Mouse (Mus musculus): ENCODE results near the gene Pla2g2e. TPM values are rescaled to one million over a fixed set of nuclear protein-coding genes. Genes with fewer than 3 reads are reported as not detected.
"Not testable (repeated sequence)": the region's sequence is repeated elsewhere in the genome, so short reads cannot be mapped to it uniquely, and the experiment has no call there.

Pla2g2e gene
- polyA plus RNA-seq, 1 experiment from 2014 or later = not detected

DNA sequence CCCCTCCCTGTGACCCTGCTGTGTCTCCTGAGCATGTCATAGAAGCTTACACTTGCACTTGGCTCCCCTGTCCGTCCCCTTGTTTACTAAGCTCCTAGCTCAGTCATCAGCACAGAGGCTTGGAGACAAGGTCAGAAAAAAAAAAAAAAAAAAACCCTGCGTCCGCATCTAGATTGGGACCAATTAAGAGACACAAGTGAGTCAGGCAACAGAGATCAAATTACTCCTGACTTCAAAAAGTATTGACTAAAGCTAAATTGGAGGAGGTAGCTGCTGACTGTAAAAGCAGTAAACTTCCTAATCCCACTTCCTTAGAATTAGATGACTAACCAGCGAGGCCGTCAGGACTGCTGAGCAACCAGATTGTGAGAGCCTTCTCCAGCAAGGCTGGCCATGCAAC lies 12.7 kb upstream of the Pla2g2e start:
- Histone ChIP-seq H3K4me1 (replicated peaks) (peaks cover 16% of the 10 kb centered on the region; the same call in 1 of the 2 replicates), H3K4me3 (no peak overlapping the region), H3K27ac (no peak overlapping the region), H3K27me3 (ENCODE audit: insufficient read depth, poor library complexity, severe bottlenecking) (no peaks in the 10 kb centered on the region; the same call in 1 of the 2 replicates), H3K9me3 (no peaks in the 10 kb centered on the region), H3K36me3 (no peaks in the 10 kb centered on the region)
- DNase-seq (ENCODE audit: low spot score) = no peak
- 67% methylated on average over 5 of the region's 5 CpGs for WGBS

DNA sequence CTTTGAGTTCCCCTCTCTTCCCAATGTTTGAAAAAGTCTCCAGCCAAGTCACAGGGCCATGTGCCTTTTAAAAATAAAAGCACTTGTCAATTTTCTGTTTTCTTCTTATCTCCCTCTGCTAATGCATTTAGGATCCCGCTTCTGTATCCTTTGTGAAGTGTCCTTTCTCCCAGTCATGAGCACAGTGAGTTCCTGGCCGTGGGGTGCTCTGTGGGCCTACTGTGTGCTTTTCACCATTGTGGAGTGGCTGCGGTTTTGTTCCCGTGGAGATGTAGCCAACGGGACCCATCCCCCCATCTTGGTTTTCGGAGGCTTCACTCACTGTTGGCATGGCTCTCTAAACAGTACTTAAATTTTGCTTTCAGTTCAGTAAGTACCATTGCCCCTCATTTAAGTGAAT lies 11.8 kb upstream of the Pla2g2e start:
- WGBS = 71% methylated on average over 6 of the region's 6 CpGs
- no peak overlapping the region for H3K27ac ChIP-seq
- no peaks in the 10 kb centered on the region for H3K9me3 ChIP-seq
- no peak for DNase-seq (ENCODE audit: low spot score)
- no peaks in the 10 kb centered on the region for H3K27me3 ChIP-seq (ENCODE audit: insufficient read depth, poor library complexity, severe bottlenecking)
- no peaks in the 10 kb centered on the region for H3K36me3 ChIP-seq
- H3K4me3 ChIP-seq = no peak overlapping the region
- H3K4me1 ChIP-seq (replicated peaks) = peaks cover 13% of the 10 kb centered on the region; the same call in 1 of the 2 replicates

DNA sequence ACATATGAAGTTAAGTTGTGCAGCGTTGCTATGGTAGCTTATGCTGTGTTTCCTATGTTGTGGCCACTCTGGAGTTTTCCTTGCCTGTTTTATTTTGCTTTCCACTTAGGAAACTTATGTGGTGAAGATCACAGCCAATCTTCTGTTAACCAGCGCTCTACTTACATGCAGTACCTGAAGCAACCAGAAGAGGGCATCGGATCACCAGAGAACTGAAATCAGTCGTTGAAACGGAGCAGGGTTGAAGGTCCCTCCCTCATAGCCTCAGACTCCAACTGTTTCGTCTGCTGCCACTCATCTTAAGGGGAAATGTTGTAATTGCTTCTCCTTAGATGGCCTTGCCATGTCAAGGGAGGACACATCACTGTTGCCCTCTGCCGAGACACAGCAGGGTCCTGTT lies 11.3 kb upstream of the Pla2g2e start:
- Histone ChIP-seq H3K9me3 (no peaks in the 10 kb centered on the region), H3K27ac (no peak overlapping the region), H3K27me3 (ENCODE audit: insufficient read depth, poor library complexity, severe bottlenecking) (no peaks in the 10 kb centered on the region), H3K36me3 (no peaks in the 10 kb centered on the region), H3K4me3 (no peak overlapping the region), H3K4me1 (replicated peaks) (peaks cover 13% of the 10 kb centered on the region; the same call in 1 of the 2 replicates)
- DNase-seq (ENCODE audit: low spot score) = peak; percentile 76
- 14% methylated on average over 7 of the region's 7 CpGs for WGBS

DNA sequence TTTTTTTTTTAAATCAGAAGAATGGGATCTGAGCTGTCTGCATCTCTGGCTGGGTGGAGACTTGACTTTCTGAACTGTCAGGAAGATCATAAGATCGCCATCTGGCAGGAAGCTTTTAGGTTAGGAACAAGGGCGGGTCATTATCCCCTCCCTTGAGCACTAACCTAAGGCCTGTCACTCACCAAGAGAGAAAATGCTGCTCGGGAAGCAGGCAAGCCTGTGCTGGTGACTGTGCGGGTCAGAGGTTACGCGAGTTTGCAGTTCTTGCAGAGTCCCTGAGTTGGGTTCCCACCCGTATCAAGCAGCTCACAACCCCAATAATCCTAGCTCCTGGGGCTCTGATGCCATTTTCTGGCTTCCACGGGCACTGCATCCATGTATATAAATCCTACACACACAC lies 9.1 kb upstream of the Pla2g2e start:
- no peaks in the 10 kb centered on the region for H3K27me3 ChIP-seq (ENCODE audit: insufficient read depth, poor library complexity, severe bottlenecking)
- H3K36me3 ChIP-seq = no peaks in the 10 kb centered on the region
- H3K9me3 ChIP-seq = no peaks in the 10 kb centered on the region
- H3K4me1 ChIP-seq (replicated peaks) = peaks cover 13% of the 10 kb centered on the region; the same call in 1 of the 2 replicates
- WGBS = 44% methylated on average over 8 of the region's 8 CpGs
- DNase-seq (ENCODE audit: low spot score) = peak; percentile 45
- H3K4me3 ChIP-seq = no peak overlapping the region
- no peak overlapping the region for H3K27ac ChIP-seq

DNA sequence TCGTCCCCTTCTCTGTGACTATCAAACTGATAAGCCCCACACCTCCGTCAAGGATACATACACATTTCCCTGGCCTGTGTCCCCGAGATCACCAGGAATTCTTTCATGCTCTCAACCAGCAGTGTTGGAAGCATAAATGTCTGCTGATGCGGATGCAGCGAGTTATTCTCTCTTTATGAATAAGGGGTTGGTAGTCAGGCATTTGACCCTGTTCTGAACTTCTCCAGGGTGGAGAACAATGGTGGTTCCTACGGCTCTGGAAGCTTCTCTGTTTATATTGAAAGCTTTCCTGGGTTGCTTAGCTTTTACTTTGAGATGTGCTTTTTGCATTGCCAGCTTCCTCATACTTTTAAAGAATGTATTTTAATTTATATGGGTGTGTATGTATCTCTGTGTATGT lies 3.9 kb upstream of the Pla2g2e start, which contains the start of gene Gm13030:
Gm13030 (minus strand) TSS at position 101 of the 400 bp plus-strand sequence.
- no peak for DNase-seq (ENCODE audit: low spot score)
- Histone ChIP-seq H3K27ac (no peak within 1 kb of the TSS), H3K27me3 (ENCODE audit: insufficient read depth, poor library complexity, severe bottlenecking) (no peaks in the 10 kb centered on the region), H3K36me3 (no peaks in the 10 kb centered on the region), H3K4me1 (replicated peaks) (peaks cover 11% of the 10 kb centered on the region), H3K4me3 (no peak within 1 kb of the TSS), H3K9me3 (no peaks in the 10 kb centered on the region)
- WGBS = 77% methylated on average over 6 of the region's 6 CpGs

DNA sequence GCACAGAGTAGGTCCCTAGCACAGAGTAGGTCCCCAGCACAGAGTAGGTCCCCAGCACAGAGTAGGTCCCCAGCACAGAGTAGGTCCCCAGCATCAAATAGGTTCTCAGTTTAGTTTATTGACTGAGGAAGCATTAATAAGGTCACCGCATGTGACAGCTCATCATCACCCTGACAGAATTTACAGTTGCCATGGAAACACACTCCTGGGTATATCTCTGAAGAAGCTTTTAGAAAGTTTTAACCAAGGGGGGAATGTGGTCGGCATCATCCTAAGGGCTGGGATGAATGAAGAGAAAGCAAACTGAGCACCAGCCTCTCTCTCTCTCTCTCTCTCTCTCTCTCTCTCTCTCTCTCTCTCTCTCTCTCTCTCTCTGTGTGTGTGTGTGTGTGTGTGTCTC lies 2.5 kb upstream of the Pla2g2e start:
- peaks cover 20% of the 10 kb centered on the region for H3K4me1 ChIP-seq (replicated peaks)
- H3K27me3 ChIP-seq (ENCODE audit: insufficient read depth, poor library complexity, severe bottlenecking); H3K36me3 ChIP-seq; DNase-seq (ENCODE audit: low spot score); H3K4me3 ChIP-seq; H3K27ac ChIP-seq; H3K9me3 ChIP-seq: not testable (repeated sequence)
- WGBS = 96% methylated on average over 2 of the region's 2 CpGs

DNA sequence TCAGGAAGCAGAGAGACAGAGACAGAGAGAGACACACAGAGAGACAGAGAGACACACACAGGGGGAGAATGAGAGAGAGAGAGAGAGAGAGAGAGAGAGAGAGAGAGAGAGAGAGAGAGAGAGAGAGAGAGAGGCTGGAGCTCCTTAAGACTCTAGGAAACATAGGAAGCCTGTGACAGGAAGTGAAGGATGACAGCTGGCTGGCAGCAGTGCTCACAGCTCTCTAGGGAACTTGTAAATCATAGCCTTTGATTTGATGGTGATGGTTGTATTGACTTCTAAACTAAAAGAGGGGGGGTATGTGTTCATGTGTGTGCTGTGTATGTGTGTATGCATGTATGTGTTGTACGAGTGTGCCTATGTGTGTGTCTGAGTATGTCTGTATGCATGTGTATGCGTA lies 1.8 kb upstream of the Pla2g2e start:
- no peak for DNase-seq (ENCODE audit: low spot score)
- Histone ChIP-seq H3K9me3 (no peaks in the 10 kb centered on the region), H3K36me3 (no peaks in the 10 kb centered on the region), H3K27me3 (ENCODE audit: insufficient read depth, poor library complexity, severe bottlenecking) (peaks cover 14% of the 10 kb centered on the region), H3K27ac (no peak overlapping the region), H3K4me1 (replicated peaks) (peaks cover 21% of the 10 kb centered on the region), H3K4me3 (no peak overlapping the region)
- WGBS = 91% methylated on average over 2 of the region's 2 CpGs

DNA sequence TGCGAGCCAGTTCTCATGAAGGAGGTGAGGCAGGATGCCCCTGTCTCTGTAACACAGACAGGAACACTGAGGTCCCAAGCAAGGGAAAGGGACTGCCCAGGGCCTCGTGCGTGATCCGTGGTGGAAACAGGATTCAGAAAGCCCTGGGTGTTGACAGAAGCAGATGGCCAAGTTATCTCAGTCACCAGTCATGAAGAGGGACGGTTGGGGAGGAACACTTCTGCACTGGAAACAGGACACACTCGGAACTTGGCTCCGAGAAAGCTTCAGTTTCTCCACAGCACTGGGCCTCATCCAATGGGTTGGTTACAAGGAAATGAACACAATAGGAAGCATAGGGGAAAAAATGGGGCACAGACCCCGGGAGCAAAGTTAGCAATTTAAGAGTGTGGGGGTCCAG lies 1.0 kb downstream of the Pla2g2e start:
- H3K4me3 ChIP-seq = no peak overlapping the region
- 0 out of 2 replicates have a peak overlapping the region, but pooled peaks have one; percentile 12 for H3K27ac ChIP-seq
- H3K9me3 ChIP-seq = no peaks in the 10 kb centered on the region
- peaks cover 34% of the 10 kb centered on the region for H3K4me1 ChIP-seq (replicated peaks)
- 67% methylated on average over 8 of the region's 8 CpGs for WGBS
- DNase-seq (ENCODE audit: low spot score) = no peak
- H3K36me3 ChIP-seq = no peaks in the 10 kb centered on the region
- peaks cover 38% of the 10 kb centered on the region for H3K27me3 ChIP-seq (ENCODE audit: insufficient read depth, poor library complexity, severe bottlenecking)

DNA sequence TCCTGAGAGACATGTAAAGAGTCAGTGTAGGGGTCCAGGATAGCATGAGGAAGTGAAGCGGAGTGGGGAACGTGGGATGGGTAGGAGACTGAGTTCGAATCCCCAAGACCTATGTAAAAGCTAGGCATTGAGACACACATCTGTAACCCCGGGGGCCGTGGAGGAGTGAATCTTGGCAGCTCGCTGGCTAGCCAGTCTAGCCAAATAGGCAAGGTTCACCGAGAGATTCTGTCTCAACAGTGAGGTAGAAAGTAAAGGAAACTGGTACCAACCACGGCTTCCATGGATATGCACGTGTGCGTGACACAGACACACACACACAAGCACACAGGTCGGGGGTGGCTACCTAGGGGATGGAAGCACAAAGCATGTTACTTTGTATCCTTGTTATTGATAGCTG lies 2.1 kb downstream of the Pla2g2e start:
- no peak overlapping the region for H3K4me3 ChIP-seq
- H3K27ac ChIP-seq = 0 out of 2 replicates have a peak overlapping the region, but pooled peaks have one; percentile 54
- H3K9me3 ChIP-seq = no peaks in the 10 kb centered on the region
- WGBS = 90% methylated on average over 11 of the region's 11 CpGs
- peaks cover 34% of the 10 kb centered on the region for H3K4me1 ChIP-seq (replicated peaks)
- DNase-seq (ENCODE audit: low spot score) = no peak
- no peaks in the 10 kb centered on the region for H3K36me3 ChIP-seq
- H3K27me3 ChIP-seq (ENCODE audit: insufficient read depth, poor library complexity, severe bottlenecking) = peaks cover 38% of the 10 kb centered on the region

DNA sequence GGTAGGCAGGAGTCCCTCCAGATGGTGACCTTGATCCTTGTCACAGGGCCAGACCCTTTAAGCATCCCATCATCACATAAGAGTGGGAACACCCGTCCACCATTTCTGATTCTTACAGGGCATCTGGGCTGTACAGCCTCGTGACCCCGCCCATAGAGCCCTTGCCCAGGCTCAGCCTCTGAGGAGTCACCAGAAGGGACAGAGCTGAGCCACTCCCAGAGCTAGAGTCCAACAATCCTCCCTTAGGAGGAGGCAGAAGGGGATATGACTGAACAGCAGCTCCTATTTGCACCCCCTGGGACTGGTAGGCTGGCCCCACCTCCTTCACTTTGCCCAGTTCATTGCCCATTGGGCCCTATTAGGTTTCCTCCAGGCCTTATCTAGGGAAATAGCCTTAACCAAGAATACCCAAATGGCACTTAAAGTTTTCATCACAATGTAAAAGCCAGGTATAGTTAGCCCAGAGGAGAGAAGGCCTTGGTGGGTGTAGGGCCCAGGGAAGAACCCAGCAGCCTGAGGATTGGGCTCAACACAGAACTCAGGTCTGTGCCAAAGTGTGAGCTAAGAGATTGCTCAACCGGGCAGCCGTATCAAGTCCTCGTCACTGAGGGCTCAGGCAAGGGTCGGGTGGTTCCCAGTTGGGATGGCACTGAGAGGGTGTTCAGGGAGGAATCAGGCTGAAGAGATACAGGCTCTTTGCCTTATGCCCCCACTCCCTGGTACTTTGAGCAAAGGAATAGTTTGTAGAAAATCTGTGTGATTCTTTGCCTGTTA lies 3.3 kb downstream of the Pla2g2e start:
- Histone ChIP-seq H3K4me3 (no peak overlapping the region), H3K4me1 (replicated peaks) (peaks cover 34% of the 10 kb centered on the region), H3K36me3 (no peaks in the 10 kb centered on the region), H3K27me3 (ENCODE audit: insufficient read depth, poor library complexity, severe bottlenecking) (peaks cover 38% of the 10 kb centered on the region), H3K27ac (no peak overlapping the region; the same call in 1 of the 2 replicates), H3K9me3 (no peaks in the 10 kb centered on the region)
- no peak for DNase-seq (ENCODE audit: low spot score)
- 86% methylated on average over 7 of the region's 7 CpGs for WGBS

DNA sequence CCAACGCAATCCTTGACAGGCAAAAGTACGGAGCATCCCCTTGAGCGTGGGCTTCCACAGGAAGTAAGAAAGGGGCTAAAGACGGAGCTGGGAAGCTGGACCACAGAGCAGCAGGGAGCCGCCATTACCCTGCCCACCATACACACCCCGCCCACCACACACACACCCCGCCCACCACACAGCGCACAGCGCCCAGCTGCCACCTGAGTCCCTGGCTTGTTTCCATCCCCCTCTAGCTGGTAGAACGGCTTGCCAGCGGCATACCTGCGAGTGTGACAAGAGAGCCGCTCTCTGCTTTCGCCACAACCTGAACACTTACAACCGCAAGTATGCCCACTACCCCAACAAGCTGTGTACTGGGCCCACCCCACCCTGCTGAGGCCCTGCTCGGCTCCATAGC lies 4.4 kb downstream of the Pla2g2e start:
- H3K27ac ChIP-seq = peak overlapping the region; percentile 64
- H3K4me3 ChIP-seq = peak overlapping the region; percentile 33; the same call in 1 of the 2 replicates
- no peaks in the 10 kb centered on the region for H3K36me3 ChIP-seq
- no peaks in the 10 kb centered on the region for H3K9me3 ChIP-seq
- H3K27me3 ChIP-seq (ENCODE audit: insufficient read depth, poor library complexity, severe bottlenecking) = peaks cover 38% of the 10 kb centered on the region
- WGBS = 12% methylated on average over 16 of the region's 16 CpGs
- H3K4me1 ChIP-seq (replicated peaks) = peaks cover 34% of the 10 kb centered on the region
- DNase-seq (ENCODE audit: low spot score) = peak; percentile 31

DNA sequence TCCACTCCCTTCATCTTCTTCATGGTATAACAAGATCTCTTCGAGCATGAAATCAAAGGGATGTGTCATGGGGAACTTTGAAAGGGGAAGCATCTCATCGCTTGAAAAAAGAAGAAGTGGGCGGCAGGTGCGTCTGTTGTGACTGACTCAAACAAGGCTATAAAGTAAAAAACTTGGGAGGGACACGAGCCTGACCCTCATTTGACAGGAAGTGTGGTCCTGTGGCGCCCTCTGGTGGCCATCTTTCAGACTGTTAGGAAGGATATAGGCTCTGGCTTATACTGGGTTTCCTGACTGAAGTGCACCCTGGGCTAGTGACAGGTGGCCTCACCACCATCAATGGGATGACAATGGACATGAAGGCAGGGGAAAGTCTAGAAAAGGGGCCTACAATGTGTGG lies 6.5 kb downstream of the Pla2g2e start:
- H3K9me3 ChIP-seq = no peaks in the 10 kb centered on the region
- no peaks in the 10 kb centered on the region for H3K36me3 ChIP-seq
- 19% methylated on average over 6 of the region's 6 CpGs for WGBS
- peaks cover 38% of the 10 kb centered on the region for H3K27me3 ChIP-seq (ENCODE audit: insufficient read depth, poor library complexity, severe bottlenecking)
- H3K4me3 ChIP-seq = no peak overlapping the region
- H3K4me1 ChIP-seq (replicated peaks) = peaks cover 25% of the 10 kb centered on the region
- no peak overlapping the region for H3K27ac ChIP-seq
- DNase-seq (ENCODE audit: low spot score) = peak; percentile 82

DNA sequence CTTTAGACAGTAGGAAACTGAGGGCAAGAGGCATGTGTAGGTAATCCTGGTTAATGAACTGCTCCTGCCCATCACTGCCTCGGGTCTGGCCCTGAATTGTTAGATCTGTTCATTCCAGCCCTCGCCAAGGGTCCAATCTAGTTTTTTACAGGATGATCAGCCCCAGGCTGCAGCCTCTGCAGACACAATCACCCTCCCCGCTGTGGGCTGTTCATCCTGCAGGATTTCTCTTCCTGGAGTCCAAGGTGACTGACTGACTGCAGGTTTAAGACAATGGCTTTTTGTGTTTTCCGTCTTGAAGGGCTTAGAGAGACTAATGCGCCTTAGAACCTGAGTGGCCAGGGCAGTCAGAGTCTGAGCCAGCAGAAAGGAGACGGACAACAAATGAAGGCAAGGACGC lies 11.4 kb downstream of the Pla2g2e start:
- Histone ChIP-seq H3K4me3 (no peak overlapping the region), H3K27ac (peak overlapping the region; percentile 23; the same call in 1 of the 2 replicates), H3K9me3 (no peaks in the 10 kb centered on the region), H3K36me3 (peaks cover 30% of the 10 kb centered on the region), H3K4me1 (replicated peaks) (peaks cover 12% of the 10 kb centered on the region; the same call in 1 of the 2 replicates), H3K27me3 (ENCODE audit: insufficient read depth, poor library complexity, severe bottlenecking) (no peaks in the 10 kb centered on the region)
- 66% methylated on average over 7 of the region's 7 CpGs for WGBS
- no peak for DNase-seq (ENCODE audit: low spot score)

Data from hindbrain, embryonic 10.5 days (tissue).